Mouse (Mus musculus) urinary bladder, adult 2 months (tissue): ENCODE measurements around the gene Atg4b. TPM values are rescaled to one million over a fixed set of nuclear protein-coding genes. Genes with fewer than 3 reads are reported as not detected.
"Not testable (repeated sequence)": the region's sequence is repeated elsewhere in the genome, so short reads cannot be mapped to it uniquely, and the experiment has no call there.

Experiments used
- DNase-seq: peaks from one replicate; pipeline ENCODE4 v3.0.0; 2022; ENCODE audit warnings: low spot score
- polyA plus RNA-seq: library from polyadenylated mRNA; depleted of rRNA; stranded (reverse); fragments of >200 nt; gene quantifications from 2 replicates; pipeline ENCODE4 v1.2.3, GENCODE M21; 2012

The Atg4b gene
- polyA plus RNA-seq, 1 experiment = 49.8 TPM

DNA sequence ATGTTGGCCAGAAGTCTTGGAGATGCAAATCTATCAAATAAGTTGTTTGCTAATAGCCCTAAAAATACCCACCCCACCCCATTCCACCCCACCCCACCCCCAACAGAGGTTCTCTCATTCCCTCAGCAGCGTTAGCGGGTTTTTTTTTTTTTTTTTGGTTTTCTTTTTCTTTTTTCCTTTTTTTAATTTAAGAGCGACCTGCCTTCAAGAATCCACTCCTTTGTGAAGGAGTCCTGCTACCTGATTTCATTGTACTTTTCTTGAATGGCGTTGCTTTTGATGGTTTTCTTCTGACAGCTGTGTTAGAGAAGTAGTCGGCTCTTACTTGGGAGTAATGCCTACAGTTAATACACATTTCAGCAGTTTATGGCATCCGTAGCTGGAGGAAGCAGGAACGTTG is 4.3 kb downstream of the Atg4b start:
- DNase-seq = no peak

DNA sequence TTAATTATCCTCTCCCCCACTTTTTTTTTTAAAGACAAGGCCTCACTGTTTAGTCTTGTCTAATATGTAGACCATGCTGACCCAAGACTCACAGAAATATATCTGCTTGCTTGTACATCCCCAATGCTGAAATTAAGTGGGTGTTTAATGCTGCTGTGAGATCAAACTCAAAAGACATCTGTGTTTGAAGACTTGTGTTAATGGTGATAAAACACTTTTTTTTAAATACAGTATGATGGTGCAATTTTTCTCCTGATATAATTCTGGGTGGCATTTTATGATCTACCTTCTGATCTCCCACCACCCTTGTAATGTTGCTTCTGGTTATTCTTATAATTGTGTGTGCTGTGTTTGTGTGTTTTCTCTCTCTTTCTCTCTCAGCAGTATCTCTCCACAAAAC is 4.9 kb downstream of the Atg4b start:
- no peak for DNase-seq

DNA sequence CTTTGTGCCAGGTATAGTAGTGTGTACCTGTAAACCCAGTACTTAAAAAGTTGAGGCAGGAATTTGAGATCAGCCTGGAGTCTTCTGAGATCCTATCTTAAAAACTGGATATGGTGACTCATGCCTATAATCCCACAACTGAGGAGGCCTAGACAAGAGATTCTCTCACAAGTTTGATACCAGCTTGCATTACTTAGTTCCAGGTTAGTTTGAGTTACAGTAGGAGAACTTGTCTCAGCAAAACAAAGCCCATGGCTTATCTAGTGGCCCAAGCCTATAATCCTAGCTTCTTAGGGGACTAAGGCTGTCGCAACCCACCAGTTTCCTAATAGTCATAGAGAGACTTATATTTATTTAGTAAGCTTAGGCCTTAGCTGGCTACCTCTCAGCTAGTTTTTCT is 8.8 kb downstream of the Atg4b start:
- no peak for DNase-seq

DNA sequence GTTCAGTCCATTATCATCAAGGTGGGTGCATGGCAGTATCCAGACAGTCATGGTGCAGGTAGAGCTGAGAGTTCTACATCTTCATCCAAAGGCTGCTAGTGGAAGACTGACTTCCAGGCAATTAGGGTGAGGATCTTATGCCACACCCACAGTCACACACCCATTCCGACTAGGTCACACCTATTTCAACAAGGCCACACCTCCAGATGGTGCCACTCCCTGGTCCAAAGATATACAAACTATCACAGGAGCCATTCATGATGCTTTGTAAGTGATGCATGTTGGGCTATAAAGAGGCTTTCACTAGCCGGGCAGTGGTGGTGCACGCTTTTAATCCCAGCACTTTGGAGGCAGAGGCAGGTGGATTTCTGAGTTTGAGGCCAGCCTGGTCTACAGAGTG is 12.2 kb downstream of the Atg4b start:
- not testable (repeated sequence) for DNase-seq

DNA sequence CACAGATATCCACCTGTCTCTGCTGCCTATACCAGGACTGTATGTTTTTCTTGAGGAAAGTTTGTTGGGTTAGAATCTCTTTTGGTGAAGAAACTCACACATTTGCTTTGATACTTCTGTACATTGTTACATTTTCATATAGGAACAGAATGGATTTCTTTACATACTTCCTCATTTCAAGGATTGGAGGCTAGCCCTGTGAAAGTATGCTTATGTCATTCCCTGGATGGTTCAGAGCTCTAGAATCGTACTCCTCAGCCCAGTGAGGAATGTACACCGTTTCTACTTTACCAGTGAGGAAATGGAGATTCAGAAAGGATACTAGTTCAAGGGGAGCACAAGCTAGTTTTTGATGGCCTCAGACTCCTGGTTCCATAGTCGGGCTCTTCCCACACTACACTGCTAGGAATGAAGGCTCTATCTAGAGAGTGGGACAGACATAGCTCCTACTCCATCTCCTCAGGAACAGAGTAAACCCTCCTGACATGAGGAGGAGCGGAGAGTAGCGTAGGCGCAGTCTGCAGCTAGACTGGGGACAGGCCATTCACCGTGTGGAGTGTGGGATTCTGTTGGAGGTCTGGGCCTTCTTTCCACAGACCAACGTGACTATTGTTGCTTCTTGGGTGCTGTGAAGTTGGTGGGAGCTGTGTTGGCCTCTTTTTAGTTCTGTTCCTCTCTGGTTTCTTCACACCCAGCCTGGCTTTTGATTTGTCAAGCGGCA is 13.7 kb downstream of the Atg4b start:
- DNase-seq = no peak

DNA sequence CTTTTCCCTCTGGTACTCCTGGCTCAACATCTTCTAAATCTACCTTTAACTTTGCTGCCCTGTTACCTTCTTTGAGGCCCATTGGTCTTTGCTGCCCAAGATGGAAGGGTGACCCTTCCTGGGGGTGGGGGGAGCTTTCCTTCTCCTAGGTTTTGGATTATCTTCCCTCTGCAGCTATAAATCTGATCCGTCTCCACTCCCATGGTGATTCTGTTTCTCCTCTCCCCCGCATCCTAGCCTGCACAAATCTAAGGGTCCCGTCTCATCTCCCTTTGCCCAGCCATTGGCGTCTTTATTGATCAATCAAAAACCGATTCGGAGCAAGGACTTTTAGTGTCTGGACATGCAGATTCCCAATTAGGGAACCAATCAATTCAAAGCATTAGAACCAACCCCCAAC is 16.3 kb downstream of the Atg4b start:
- no peak for DNase-seq

DNA sequence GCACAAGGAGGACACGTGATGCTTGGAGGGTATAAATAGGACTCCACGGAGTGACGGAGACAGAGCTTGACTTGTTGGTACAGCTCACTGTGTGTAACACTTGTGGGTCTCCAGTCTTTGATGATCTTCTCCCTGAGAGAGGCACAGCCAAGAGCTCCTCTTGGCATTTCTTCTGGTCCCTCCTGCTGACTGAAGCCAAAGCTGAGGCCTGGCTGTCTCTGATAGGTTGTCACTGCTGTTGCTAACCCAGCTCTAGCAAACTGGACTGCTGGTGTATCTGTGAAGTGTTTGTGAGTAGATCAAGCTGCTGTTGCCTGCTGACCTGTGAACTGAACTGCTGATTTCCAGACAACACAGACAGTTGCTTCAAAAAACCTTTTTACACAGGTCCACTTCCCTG is 18.6 kb downstream of the Atg4b start:
- DNase-seq = no peak

DNA sequence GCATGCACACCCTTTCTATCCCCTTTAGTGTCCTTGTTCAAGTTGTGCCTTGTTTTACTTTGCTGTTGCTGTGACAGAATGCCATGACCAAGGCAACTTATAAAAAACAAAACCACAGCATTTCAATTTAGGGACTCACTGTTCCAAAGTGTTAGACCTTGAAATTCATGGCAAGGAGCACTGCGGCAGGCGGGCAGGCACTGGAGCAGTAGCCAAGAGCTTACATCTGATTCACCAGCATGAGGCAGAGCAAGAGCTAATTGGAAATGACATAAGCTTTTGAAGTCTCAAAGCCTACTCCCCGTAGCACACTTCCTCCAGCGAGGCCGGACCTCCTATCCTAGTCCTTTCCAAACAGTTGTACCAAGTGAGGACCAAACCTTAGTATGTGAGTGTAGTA is 25.4 kb downstream of the Atg4b start:
- DNase-seq = no peak

DNA sequence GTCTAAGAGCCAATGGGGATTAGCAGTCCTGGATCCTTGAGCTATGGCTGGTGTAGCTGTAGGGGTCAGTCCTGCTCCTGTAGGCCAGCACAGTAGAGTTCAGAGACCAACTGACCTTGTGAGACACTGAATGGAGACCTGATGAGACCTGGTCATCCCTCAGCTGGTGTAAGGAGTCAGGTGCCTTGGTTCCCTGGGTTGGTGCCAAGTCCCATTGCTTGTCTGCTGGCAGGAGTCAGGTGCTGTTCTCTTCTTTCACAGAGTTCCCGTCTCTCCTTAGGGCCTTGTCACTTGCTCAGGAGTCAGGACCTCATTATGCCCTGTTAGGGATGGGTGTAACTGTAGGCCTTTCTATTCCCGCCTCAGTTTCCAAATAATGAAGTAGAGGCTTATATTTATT is 35.6 kb downstream of the Atg4b start:
- DNase-seq = no peak

DNA sequence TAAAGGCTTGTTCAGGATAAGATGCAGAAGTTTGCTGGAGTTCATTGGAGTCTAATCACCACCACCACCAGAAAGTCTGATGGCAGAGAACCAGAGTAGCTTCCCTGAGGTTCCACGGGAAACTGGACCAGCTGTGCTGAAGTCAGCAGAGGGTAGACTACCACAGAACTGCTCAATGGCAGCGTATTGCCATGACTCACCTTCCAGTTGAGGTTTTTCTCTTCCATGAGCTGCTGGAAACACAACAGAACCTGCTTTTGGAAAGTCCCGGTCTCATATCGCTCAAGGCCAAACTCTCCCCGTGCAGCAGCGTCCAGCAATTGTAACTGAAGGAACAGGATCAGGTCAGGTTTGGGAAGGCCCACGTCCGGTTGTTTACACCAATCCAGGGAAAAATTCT is 43.2 kb downstream of the Atg4b start:
- DNase-seq = no peak

DNA sequence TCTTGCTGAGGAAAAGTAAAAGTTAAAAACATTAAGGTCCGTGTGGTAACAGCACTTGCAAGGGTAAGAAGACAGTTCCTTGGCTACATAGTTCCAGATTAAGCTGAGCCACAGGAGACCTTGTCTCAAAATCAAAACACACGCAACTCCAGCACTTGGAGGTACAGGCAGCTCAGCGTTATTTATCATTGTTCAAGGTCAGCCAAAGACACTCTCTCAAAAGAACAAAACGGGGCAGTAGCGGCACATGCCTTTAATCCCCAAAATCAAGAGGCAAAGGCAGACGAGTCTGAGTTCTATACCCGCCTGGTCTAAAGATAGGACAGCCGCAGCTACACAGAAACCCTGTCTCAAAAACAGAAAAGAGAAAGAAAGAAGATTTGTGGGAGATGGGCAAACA is 44.6 kb downstream of the Atg4b start:
- DNase-seq = no peak

DNA sequence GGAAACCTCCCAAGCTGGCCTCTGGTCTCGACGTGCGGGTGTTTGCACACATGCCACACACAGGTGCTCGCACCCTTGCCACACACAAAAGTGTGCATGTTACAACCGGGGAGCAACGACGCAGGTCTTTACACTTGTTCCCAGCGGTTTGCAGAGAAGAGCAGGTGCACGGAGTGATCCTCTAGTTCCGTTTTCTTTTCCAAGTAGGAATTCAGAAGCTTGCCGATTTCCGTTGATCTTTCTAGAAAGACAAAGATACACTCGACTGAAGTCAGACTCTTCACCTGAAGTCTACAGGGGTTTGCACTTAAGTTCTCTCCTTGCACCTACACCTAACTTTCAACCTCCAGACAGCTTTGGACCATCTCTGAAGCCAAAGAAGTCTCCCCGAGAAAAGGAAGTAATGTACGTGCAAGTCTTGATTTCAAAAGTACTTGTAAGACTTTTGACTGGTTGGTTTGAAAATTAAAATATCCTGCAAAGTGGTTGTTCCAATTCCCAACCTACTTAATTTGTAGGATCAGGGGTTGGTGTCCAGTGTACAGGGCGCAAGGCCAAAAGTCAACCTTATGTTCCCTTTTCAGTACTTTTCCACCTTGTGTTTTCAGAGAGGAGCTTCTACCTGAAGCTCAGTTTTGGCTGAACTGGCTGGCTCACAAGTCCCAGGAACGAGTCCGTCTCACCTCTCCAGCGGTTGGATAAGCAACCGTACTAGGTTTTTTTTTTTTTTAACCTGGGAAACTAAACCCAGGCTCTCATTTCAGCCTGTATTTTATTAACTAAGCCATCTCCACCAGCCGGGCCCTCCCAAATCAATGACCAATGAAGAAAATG is 49.6 kb downstream of the Atg4b start:
- DNase-seq = no peak

DNA sequence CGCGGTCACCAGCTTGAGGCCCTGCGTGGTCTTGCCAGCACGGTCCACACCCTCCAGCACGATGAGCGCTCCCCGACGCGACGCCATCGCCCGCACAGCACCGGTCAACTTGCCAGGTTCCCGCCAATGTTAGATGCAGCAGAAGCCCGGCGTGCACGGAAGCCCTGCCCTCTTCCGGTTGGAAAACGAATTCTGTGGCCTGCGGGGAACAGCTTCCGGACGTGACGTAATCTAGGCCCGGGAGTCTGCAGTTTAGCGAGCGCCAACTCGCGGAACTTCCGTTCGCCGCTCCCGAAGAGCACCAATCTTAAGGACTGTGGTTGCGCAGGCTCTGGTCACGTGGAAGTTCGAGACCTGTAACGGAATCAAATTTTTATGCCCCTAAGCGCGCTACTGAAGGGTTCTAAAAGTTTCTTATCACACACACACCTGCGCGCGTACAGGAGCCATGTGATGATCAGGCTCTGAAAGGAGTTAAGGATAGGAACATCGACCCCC is 50.5 kb downstream of the Atg4b start, which contains the start of gene Dtymk:
Gene Dtymk (minus strand): TSS at position 194 of the 498 bp plus-strand sequence.
- DNase-seq = peak; percentile 71

DNA sequence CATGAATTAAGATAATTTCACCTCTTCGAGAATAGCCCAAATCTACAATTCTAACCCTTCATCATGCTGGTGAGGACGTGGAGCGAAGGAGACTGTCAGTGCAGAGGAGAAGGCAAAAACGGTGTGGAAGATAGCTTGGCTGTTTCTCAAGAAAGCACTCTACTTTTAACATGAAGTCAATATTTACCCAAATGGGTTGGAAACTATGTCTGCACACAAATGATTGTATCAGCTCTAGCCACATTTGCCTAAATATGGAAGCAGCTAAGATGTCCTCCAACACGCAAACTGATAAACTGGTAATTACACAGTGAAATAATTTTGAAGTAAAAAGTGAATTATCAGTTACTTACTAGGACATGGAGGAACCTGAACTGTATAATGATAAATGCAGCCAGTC is 51.5 kb downstream of the Atg4b start:
- DNase-seq = no peak

DNA sequence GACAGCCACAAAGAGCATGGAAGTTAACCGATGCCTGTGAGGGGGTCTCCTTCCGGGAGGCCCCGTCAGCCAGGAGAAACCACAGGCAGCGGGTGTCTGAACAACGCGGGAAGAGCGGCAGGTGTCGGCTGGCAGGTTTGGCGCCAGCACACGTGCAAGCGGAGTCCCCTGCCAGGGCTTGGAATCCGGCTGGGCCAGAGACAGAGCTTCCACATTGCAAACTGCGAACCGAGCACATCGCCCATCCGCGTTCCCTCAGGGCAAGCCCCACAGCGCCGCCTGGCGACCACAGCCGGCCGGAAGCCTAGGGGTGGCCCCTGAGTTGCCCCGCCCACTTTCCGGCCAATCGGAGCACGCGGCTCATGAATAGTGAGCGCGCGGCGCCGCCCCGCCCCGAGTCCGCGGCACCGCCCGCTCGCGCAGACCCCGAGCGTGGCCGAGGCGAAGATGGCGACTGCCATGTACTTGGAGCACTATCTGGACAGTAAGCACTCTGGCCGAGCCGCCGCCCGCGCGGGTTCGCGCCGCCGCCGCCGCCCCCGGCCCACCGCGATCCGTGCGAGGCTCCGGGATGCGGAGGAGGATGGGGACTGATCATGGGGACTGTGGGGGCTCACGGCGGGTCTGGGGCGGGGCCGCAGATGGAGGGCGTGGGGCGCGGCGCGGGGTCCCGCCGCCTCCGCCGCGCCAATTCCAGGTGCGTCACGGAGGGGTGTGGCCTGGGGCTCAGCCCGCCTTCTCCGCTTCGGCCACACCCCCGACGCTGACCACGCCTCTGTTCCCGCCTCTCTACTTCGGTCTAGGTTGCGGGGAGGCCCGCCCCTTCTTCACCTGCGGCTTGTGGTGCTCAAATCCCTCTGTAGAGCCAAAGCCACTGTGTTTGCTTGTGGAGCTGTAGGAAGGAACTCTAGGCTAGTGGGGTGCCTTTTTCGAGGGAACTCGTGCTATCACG is 52.5 kb downstream of the Atg4b start, which contains the start of gene Ing5:
Gene Ing5 (plus strand): TSS at position 410 of the 952 bp plus-strand sequence.
- DNase-seq = peak; percentile 100

DNA sequence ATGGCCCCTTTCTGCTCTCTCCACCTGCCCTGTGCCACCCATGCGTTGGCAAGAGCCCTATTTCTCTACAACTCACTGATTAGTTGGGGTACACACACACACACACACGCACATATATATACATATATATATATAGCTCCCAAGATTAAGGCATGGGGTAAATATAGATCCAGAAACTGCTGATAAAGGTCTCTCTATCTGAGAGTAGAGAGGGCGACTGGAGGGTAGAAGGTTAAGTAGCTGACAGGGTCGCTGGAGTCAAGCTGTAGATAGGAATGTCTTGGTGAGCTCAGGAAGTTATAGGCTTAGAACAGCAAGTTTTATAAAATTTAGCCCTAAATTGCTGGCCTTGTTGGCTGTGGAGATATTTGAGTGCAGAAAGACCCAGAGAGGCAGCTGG is 53.5 kb downstream of the Atg4b start:
- DNase-seq = no peak

DNA sequence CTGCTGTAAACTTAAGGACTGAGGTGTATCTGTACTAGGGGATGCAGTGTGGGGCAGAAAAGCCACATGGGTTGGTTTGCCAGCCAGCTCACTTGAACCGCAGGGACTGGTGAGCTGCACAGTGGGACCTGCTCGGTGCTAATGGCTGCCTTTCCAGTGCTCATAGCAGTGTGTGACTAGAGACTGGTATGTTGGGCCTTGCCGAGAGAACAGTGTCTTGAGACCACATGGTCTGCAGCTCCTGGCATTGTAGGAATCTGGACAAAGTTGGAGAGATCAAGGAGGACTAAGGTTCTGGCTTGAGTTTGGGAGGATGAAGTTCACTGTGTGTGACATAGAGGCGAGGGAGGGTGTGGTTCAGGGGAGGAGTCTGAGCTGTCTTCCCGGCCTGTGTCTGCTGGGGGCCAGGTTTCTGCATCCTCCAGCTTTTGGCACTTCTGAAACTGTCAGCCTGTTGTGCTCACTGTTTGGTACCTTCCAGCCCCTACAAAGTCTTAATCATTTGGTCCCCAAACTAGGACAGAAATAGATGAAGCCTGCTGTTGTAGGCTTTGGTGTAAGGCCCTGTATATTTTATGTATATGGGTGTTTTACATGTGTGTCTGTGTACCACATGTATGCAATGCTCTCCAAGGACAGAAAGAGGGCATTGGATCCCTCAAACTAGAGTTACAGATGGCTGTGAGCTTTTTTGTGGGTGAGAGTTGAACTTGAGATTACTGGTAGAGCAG is 54.1 kb downstream of the Atg4b start:
- no peak for DNase-seq

DNA sequence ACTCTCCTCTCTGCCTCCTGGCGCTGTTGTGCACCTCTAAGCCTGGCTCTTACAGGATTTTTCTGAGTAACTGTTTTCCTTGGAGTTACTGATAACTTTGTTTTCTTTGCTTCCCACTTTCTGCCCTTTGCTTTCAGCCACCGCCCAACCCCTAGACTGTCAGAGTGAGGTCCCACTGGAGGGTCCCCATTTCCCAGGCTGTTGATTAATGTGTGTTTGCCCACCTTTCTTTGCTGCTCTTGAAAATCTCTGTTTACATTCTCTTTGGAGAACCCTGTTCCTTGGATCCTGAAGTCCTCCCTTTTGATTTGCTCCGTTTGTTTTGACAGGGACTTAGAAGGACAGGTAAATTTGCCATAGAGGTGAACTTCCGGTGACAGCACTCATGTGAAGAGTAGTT is 57.6 kb downstream of the Atg4b start:
- no peak for DNase-seq

DNA sequence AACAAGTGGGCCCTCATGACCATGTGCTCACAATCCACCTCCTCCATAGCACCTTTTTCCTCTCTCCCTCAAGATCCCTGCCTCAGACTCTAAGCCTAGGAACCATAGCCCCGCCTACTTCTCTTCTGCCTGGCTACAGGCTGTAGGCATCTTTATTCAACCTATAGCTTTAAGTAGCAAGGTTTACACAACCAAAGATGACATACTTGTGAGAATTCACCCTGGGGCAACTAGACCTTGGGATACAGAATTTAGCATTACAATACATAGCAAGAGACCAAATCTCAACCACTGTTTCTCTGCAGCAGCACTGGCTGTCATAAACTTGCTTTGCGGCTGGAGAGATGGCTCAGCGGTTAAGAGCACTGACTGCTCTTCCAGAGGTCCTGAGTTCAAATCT is 58.7 kb downstream of the Atg4b start:
- DNase-seq = no peak

DNA sequence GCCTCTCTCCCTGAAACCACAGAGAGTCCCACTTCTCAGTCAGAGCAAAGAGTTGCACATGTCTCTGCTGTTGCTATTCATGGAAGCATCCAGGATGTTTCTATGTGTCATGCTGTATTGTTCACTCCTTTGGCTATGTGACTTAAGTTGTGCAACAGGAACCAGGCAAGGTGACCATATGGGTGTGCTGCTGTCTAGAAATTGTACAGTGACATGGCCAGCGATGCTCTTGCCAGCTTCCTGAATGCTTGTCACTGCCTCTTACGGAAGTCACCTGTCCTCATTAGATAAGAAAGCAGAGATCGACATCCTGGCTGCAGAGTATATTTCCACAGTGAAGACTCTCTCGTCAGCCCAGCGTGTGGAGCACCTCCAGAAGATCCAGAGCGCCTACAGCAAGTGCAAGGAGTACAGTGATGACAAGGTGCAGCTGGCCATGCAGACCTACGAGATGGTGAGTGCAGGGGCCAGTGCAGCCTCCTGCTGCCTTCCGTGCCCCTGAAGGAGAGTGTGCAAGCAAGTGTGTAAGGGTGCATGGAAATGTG is 60.3 kb downstream of the Atg4b start:
- DNase-seq = no peak
